Mouse (Mus musculus): ENCODE data around the gene Cyld. TPM values are rescaled to one million over a fixed set of nuclear protein-coding genes. Genes with fewer than 3 reads are reported as not detected.
"Not testable (repeated sequence)": the region's sequence is repeated elsewhere in the genome, so short reads cannot be mapped to it uniquely, and the experiment has no call there.

The Cyld gene
- 10 to 100 TPM; 20.9 to 22.8 TPM for total RNA-seq (2021)
- long read RNA-seq, experiment 1, full-length matches to known transcripts = 9 of 25 reads
- long read RNA-seq, experiment 1, partial matches to known transcripts = 1 of 25 reads
- long read RNA-seq, experiment 1, other reads (novel, unspliced or antisense) = 15 of 25 reads
- long read RNA-seq, experiment 2, full-length matches to known transcripts = 10 of 26 reads
- long read RNA-seq, experiment 2, partial matches to known transcripts = 3 of 26 reads
- long read RNA-seq, experiment 2, other reads (novel, unspliced or antisense) = 13 of 26 reads

GRCm38 (mm10) chr8:88696721-88697641 lies at the start of gene Cyld:
Gene Cyld, plus strand, starts transcription at chr8:88697028.
- peak; percentile 99 for DNase-seq (ENCODE audit: low spot score)

DNA sequence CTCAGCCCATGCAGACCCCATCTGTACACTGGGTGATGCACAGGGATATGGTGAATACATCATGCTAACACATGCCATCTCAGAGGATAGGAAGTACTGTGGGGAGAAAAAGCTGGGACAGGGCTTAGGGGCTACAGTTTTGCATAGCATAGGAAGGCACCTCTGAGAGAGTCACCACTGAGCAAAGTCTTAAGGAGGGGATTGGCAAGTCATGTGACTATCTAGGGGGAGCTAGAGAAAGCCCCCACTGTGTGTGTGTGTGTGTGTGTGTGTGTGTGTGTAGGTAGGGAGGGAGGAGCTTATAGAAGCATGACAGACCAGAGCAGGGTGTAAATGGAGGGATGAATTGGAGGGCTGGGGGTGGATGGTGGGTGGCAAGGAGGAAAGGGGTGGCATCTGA lies 48.5 kb upstream of the Cyld start:
- DNase-seq (ENCODE audit: low spot score) = no peak

DNA sequence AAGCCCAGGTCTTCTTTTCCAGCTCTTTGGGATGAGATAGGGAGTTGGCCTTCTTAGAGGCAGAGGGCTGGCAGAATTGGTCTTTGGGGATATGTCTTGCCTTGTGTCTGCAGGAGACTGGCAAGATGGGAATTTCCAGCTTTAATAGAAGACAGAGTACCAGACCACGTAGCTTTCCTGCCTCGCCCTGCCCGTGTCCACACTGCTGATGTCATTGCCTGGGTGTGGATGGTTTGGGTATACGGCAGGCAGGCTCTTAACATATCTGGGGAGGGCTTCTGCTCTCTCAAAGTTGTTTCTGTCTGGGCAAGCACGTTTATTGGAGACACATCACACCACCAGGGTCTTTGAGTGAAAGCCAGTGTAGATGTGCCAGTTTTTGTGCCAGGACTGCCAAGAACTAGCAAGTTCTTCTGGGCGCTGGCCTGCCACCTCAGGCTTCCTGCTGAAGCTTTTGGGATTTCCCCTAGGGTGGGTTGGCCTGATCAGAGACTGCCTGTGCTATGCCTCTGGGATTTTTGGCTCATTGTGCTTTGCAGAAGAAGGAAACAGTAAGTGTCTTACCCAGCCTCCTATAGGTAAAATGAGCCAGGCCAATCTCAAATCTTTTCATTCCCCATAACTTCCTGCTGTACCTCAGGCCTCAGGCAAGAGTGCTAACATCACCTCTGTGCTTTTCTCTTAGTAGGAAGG lies 46.7 kb upstream of the Cyld start:
- no peak for DNase-seq (ENCODE audit: low spot score)

DNA sequence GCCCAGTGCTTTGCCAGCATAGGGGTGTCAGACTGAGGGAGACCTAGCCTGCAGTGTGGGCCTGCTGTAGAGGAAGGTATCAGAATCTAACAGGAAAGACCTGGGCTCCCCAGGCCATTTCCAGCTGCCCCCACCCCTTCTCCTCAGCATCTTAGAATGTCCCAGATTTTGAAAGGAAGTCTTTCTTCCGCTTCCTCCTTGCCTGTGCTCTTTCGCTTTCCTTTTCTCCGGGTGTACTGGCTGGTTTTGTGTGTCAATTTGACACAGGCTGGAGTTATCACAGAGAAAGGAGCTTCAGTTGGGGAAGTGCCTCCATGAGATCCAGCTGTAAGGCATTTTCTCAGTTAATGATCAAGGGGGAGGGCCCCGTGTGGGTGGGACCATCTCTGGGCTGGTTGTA lies 45.7 kb upstream of the Cyld start:
- not testable (repeated sequence) for DNase-seq (ENCODE audit: low spot score)

DNA sequence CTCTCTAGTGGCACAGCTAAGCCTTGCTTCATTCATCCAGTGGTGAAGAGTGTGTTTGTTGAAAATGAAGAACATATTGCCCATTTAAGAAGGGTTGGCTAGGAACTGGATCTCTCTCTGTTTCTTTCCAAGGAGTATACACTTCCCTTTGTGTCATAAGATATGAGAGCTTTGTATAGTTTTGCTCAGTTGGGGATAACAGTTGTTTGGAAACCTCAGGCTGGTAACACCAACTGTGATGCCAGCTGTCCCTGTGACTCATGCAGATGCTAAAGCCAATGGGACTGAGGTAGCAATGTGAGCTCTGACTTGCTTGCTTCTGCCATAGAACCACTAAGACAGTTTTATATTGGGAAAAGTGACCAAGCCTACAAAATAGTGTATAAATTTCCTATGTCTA lies 41.5 kb upstream of the Cyld start:
- no peak for DNase-seq (ENCODE audit: low spot score)

DNA sequence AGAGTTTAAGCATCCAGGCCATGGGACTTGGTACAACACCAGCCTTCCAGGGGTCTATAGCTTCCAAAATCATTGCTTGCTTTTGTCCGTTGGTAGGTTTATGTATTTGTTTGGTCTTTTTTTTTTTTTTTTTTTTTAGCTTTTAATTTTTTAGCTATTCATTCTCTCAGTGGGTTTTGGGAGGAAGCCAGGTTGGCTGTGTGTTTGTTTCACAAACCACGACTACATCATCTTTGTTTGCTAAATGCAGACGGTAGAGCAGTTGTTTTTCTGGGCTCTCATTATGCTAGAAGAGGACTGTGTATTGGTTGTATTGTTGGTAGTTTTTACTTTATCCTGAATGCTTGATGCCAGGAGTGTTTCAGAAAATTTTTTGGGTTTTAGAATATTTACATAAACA lies 37.0 kb upstream of the Cyld start:
- DNase-seq (ENCODE audit: low spot score) = no peak

- no peak for DNase-seq (ENCODE audit: low spot score)
Measured at GRCm38 (mm10) chr8:88662401-88662821, 34.4 kb upstream of the Cyld start.

DNA sequence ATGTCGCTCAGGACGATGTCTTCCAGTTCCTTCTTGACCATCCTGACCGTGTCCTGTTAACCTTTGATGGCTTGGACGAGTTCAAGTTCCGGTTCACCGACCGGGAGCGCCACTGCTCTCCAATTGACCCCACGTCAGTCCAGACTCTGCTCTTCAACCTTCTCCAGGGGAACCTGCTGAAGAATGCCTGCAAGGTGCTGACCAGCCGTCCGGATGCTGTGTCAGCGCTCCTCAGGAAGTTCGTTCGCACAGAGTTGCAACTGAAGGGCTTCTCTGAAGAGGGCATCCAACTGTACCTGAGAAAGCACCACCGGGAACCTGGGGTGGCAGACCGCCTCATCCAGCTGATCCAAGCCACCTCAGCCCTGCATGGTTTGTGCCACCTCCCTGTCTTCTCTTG lies 32.7 kb upstream of the Cyld start:
- DNase-seq (ENCODE audit: low spot score) = no peak

- no peak for DNase-seq (ENCODE audit: low spot score)
Measured at GRCm38 (mm10) chr8:88664947-88665346, 31.9 kb upstream of the Cyld start.

DNA sequence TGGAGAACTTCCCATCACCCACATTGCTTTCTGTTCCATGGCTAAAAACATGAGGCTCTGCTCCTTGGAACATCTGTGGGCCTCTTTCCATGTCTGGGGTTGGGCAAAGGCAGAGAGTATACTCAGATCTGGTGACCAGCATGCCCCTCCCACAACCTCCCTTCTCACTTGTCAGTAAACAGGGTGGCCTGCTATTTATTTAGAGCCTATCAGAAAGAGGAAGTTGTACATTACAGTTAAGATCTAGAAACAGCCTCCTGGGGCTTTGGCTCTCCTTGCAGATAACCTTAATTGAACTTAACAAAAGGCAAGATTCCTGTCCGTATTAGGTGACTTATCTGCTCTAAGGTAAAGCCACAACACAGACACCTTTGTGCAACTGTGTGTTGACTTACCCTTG lies 30.4 kb upstream of the Cyld start:
- peak; percentile 14 for DNase-seq (ENCODE audit: low spot score)

GRCm38 (mm10) chr8:88668400-88669086 lies 28.3 kb upstream of the Cyld start:
- DNase-seq (ENCODE audit: low spot score) = peak; percentile 18

DNA sequence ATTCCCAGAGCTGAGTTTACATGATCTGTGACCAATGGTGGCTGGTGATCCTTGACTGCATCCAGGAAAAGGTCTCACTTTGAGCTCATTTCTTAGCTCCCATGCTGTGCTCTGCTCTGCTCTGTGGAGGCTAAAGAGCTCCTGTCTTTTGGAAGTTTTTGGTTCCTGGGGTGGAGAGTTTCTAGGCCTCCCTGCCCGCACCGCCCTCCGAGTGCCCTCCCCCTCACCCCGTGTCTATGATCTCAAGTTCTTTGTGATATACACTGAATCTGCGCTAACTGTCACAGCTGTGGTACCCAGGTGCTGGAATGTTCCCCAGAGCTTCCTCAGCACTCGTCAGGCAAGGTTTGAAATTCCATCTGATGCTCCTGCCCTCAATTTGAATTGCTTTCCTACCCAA lies 26.0 kb upstream of the Cyld start:
- DNase-seq (ENCODE audit: low spot score) = no peak

GRCm38 (mm10) chr8:88671575-88671974 lies 25.3 kb upstream of the Cyld start:
- no peak for DNase-seq (ENCODE audit: low spot score)

GRCm38 (mm10) chr8:88673859-88674258 lies 23.0 kb upstream of the Cyld start:
- DNase-seq (ENCODE audit: low spot score) = no peak

GRCm38 (mm10) chr8:88675372-88676165 lies 21.3 kb upstream of the Cyld start:
- no peak for DNase-seq (ENCODE audit: low spot score)

DNA sequence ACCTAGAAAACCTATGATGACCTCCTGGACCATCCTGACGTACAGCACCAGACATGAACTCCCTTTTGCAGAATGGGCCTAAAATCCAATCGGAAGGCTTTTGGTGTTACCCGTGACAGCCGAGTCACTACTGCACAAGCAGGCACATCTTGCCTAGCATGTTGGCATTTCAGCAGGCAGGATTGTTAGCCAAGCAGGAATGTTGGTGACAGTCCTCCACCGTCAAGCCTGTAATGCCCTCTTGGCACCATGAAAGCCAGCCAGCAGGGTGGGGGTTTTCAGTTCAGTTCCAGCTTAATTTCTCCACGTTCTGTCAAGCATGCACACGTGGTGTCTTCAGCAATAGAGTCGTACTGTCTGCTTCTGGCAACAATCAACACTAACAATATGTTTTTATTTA lies 19.8 kb upstream of the Cyld start:
- no peak for DNase-seq (ENCODE audit: low spot score)

- no peak for DNase-seq (ENCODE audit: low spot score)
Measured at GRCm38 (mm10) chr8:88680566-88680965, 16.3 kb upstream of the Cyld start.

DNA sequence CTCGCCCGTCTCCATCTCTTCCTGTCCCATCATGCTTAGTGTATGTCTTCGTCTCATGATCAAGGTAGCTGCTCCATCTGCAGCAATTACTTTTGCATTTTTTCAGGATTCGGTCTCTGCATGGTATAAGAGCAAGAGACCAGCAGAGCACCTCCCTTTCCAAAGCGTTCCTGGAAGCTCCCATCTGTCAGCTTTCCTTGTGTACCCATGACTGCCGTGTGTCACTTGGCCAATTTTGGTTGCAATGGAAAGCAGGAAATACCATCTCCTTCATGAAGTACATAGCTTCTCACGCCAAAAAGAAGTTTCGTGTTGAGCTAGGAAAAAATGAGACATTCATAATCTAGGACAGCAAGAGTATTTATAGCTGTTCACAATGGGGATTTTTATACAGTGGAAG lies 15.8 kb upstream of the Cyld start:
- DNase-seq (ENCODE audit: low spot score) = no peak

DNA sequence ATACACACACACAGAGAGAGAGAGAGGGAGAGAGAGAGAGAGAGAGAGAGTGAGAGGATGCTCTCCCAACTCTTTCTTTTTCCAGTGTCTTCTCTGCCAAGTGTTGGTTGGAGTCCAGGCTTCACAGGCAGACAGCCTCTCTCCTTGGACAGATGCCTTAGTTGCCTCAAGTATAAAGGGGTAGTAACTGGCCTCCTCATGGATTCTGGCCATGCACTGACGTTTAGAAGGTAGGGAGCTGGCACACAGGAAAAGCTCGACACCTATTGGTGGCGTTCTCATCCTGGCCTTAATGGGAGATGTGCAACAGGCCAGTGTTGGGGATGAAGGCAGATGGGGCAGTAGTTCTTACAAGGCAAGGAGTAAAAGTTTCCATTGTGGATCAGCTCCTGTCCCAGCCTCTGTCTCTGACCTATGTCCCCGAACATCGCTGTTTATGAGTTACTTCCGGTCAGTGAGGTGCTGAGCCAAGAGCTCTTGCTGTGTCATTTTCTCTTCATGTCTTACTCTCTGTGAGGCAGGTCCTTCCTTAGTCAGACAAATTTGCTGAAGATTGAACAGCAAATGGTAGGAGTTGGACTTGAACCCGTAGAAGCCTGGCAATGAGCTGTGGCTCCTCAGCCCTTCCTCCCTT lies 13.1 kb upstream of the Cyld start:
- no peak for DNase-seq (ENCODE audit: low spot score)

GRCm38 (mm10) chr8:88686226-88686905 lies 10.5 kb upstream of the Cyld start:
- DNase-seq (ENCODE audit: low spot score) = no peak
